Mouse (Mus musculus) limb, embryonic 13.5 days (tissue): Measurements from ENCODE around the gene Clrn3. TPM values are rescaled to one million over a fixed set of nuclear protein-coding genes. Genes with fewer than 3 reads are reported as not detected.

Experiments used
- microRNA counts: library from miRNA; unstranded; fragments of <30 nt; microRNA quantifications from one replicate; lab custom pipeline; 2016
- microRNA-seq: library from miRNA; unstranded; fragments of <30 nt; microRNA quantifications from one replicate; pipeline ENCODE4, GENCODE M21; 2016
- polyA plus RNA-seq: library from polyadenylated mRNA; unstranded; fragments of >200 nt; fragmentation: Nextera tagmentation; extraction: Ambion mirVana; gene quantifications from 2 replicates; pipeline ENCODE4 v1.2.1, GENCODE M21; 2015

Gene Clrn3
- polyA plus RNA-seq, 1 experiment from 2014 or later = not detected

MicroRNAs encoded within 50 kb of the gene (microRNA counts, 519-probe panel; counts per million panel counts)
- not detected for microRNA mmu-miR-1962 (lab: Ali Mortazavi, UCI)

Small RNA genes lying within 50 kb of the gene (microRNA-seq; reads per million reads assigned to microRNA genes)
- gene Mir1962 = not detected

Other genes starting within 250 kb of the Clrn3 start
- gene Foxi2, start 118.3 kb downstream of the Clrn3 start, polyA plus RNA-seq = 0.50 and 0.56 TPM in 2 replicates
- 3.0 and 3.5 TPM in 2 replicates for gene Ptpre, start 8.8 kb upstream of the Clrn3 start, polyA plus RNA-seq
- gene Mki67, start 187.7 kb upstream of the Clrn3 start, polyA plus RNA-seq = 38.5 and 39.4 TPM in 2 replicates